Mouse (Mus musculus) activated CD4-positive, CD25-positive, alpha-beta regulatory T cell, adult 9 weeks (primary cell): Measurements from ENCODE around the gene Map3k1. TPM values are rescaled to one million over a fixed set of nuclear protein-coding genes. Genes with fewer than 3 reads are reported as not detected.

Source experiments
- polyA plus RNA-seq: library from polyadenylated mRNA; unstranded; fragments of 100-300 nt; shearing (Covaris generic); gene quantifications from one replicate; pipeline ENCODE4 v1.2.1, GENCODE M21; 2017

Map3k1 gene
- 20.7 TPM for polyA plus RNA-seq

DNA sequence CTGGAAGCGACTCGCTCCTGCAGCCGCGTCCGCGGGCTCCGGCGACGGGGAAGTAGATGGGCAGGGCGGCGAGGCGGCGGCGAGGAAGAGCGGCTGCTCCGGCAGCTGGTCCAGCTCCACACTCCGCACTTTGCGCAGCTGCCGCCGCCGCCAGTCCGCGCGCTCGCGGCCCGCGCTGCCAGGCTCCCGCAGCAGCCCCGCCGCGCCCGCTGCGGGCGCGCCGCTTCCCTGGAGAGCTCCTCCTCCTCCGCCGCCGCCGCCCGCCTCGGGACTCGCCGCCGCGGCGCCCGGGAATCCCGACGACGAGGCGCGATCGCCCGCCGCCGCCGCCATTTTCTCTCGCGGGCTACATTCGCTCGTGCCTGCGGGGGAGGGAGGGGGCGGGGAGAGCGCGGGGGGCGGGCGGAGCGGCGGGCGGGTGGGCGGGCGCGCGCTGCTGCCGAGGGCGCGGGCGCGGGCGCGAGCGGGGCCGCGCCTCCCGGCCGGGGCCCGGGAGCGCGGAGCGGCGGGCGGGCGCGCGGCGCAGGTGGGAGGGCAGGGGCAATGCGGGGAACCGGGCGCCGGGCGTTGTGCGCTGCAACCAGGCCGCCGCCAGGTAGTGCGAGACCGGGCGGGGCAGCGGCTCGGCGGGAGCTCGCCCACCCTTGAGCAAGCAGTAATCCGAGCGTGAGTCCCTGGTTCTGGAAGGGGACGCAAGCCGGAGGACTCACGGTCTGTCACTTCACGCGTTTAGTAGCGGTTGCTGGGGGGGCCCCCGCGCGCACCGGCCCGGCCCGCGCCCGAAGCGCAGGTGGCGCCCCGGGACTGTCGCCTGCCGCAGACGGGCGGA lies at the start of gene Map3k1:
TSS of gene Map3k1 (minus strand) at position 357 of the 829 bp plus-strand sequence.

Other genes starting within 250 kb of the Map3k1 start
- gene Gm10198, start 216.2 kb downstream of the Map3k1 start, polyA plus RNA-seq, result not detected
- gene Mier3, start 128.0 kb downstream of the Map3k1 start, polyA plus RNA-seq, result 14.5 TPM